Mouse (Mus musculus) CH12.LX (cell line): Measurements from ENCODE around the gene Stk39.

Source experiments
- CTCF ChIP-seq, 2 experiments: IDR thresholded peaks in 1 of 2; conservative IDR thresholded peaks in 1 of 2; 2 replicates each; pipeline ENCODE4 v1.5.1; 2011 to 2012; ENCODE audit warnings: low read depth in 2 of 2, low read length in 2 of 2, improper control_type of control experiment in 1 of 2, inconsistent platforms in 1 of 2, mild to moderate bottlenecking in 1 of 2, moderate library complexity in 1 of 2
- EP300 ChIP-seq: IDR thresholded peaks from 2 replicates; pipeline ENCODE4 v1.6.1; 2011; ENCODE audit warnings: low read length, improper control_type of control experiment
- KAT2A ChIP-seq: IDR thresholded peaks from 2 replicates; pipeline ENCODE4 v1.6.1; 2012; ENCODE audit warnings: low read length, improper control_type of control experiment, inconsistent platforms; ENCODE audit not compliant: insufficient replicate concordance
- MAX ChIP-seq: IDR thresholded peaks from 2 replicates; pipeline ENCODE4 v1.6.1; 2011; ENCODE audit warnings: low read length, improper control_type of control experiment
- MXI1 ChIP-seq: IDR thresholded peaks from 2 replicates; pipeline ENCODE4 v1.6.1; 2011; ENCODE audit warnings: mild to moderate bottlenecking, low read depth, low read length, improper control_type of control experiment
- POLR2A ChIP-seq: IDR thresholded peaks from 2 replicates; pipeline ENCODE4 v1.6.1; 2011; ENCODE audit warnings: low read depth, mild to moderate bottlenecking, improper control_type of control experiment, low read length

DNA sequence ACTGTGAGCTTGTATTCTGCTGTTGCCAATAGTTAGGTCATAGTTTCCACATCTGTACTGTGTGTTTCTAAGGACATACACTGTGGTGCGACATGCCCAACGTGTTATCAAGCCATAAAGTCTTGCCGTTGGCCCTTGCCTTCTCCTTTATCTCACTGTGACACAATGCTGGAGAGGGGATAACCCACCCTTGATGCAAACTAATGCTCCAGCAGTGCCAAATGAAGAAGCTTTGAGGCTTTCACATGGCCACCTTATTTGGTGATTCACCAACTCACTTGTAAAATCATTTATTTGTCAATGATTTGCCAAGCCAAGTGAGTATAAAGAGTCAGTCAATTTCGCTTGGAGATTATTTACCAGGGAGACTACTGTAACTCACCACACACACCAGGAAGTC is 46.0 kb downstream of the Stk39 start:
- no peak for TF ChIP-seq MAX
- no peak for TF ChIP-seq POLR2A
- no peak for TF ChIP-seq MXI1
- TF ChIP-seq CTCF (conservative IDR thresholded peaks at IDR 0.05 in 1 of 2, IDR thresholded peaks at IDR 0.05 in 1 of 2; ENCODE audit: low read depth in 2 of 2, low read length in 2 of 2), result no peak
- no peak for TF ChIP-seq KAT2A
- no peak for TF ChIP-seq EP300
